Mouse (Mus musculus) layer of hippocampus, adult 11-12 months (tissue): Measurements from ENCODE around the gene Fam178b.

Experiments used
- DNase-seq: peaks from one replicate; pipeline ENCODE4 v3.0.0; 2022; ENCODE audit warnings: low spot score

Fam178b gene

GRCm38 (mm10) chr1:36564101-36564500 lies 118.9 kb downstream of the Fam178b start:
- no peak for DNase-seq

DNA sequence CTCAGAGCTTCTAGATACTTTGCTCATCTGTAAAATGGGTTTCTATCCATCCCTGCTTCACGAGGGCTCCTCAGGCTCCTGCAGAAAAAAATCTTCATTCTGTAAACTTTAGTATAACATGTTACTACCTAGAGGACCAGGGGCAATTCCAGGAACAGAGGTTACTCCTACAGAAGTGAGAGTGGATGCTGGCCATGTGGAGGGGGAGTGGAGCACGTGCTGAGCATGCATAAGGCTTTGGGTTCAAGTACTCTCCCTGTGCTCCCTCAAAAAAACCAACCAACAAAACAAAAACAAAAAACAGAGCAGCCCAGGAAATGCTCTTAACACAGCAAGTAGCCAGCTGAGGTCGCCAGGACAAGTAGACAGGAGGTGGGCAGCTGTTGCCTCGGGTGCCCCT lies 119.4 kb downstream of the Fam178b start:
- DNase-seq: no peak

GRCm38 (mm10) chr1:36563197-36563596 lies 119.8 kb downstream of the Fam178b start:
- DNase-seq: no peak

DNA sequence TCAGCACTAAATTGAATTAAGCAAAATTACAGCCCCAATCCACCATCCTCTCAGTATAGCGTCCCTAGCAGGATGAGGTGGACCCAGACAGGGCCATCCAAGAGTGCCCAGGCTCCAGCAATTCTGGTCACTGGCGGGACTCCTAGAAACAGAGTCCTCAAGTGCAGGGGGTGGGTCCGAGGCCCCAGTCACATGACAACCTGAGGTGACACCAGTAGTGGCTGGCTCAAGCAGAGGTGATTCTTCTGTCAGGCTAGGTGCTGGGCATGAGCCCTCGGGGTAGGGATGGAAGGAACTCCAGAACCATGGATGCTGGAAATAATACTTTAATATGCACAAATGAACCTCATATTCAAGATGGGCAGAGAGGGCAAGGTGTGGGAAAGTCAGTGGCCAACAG lies 120.6 kb downstream of the Fam178b start:
- DNase-seq: no peak

DNA sequence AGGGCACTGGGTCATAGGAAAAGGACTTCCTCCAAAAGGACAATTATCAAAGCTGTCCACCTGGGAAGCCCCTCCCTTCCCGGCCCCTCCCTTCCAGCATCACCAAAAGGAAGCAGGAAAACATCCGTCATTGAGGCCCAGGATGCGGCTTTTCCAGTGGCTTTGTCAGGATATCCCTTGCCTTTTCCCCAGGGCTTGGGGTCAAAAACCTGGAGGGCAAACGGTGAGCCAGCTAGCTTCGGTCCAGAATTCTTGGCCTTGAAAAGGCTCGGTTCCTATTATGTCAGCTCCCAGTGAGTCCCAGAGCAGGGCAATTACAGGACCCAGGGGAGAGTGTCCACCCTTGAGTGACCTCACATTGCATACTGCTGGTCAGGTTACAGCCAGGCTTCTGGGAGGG lies 122.1 kb downstream of the Fam178b start:
- DNase-seq: no peak

DNA sequence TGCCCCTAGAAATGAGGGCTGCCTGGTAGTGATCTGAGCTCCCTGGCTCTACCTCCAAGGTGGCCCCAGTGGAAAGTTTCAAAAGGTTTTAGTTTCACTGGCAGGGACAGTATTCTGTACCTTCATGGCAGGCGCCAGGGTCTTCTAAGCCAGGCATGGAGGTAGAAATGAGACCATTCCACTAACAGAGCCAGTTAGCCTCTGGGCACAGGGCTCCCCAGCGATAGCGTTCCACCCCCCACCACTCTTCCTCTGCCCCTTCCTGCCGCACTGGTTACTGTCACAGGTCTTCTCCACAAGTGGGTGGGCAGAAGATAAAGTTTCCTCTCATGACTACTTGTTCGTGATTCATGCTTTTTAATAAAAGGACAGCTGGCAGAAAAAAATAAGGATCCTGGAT lies 123.1 kb downstream of the Fam178b start:
- no peak for DNase-seq

DNA sequence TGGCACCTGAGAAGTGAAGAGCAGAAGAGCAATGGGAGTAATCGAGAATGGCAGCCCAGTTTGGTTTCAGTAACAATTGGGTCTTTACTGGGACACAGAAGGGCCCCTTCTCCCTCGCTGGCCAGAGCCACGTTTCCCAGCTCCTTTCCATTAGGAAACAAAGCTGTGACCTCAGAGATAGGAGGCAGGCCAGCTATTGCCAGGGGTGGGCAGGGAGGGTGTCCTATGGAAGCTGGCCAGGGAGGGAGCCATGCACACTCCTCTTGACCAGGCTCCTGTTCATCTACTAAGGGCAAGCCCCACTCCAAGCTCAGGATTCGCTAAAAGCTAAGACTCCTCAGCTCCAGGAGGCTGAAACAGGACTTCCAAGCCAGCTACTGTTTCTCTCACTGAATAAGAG lies 123.7 kb downstream of the Fam178b start:
- no peak for DNase-seq

- peak; percentile 74 for DNase-seq
Measured at GRCm38 (mm10) chr1:36558031-36558993, 124.7 kb downstream of the Fam178b start, which contains the start of gene Sema4c. Gene Sema4c (minus strand): TSS chr1:36558349.

DNA sequence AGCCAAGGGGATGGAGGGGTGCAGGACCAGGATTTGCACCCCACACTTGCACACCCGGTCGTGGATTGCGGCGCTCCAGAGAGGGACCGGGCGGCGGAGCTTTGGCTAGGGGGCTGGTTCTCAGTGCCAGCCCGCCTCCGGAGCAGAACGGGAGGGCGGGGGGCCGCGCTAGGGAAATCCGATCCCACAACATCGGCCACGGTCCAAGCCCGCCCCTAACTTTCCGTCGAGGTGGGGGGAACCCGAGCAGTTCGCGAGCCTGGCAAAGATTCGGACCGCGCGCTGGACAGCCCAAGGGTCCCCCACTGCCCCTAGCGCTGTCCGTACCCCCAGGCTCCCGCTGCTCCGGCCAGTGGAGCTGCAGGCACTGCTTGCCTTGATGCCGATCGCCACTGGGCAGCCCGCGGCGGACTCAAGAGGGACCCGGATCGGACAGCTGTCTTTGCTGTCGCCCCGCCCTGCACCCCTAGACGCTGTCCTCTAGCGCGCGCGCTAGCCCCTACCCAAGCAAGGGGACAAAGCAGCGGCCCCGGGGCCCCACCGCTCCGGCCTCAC lies 125.4 kb downstream of the Fam178b start:
- DNase-seq: peak; percentile 71

GRCm38 (mm10) chr1:36556553-36557456 lies 126.2 kb downstream of the Fam178b start:
- DNase-seq: peak; percentile 93

GRCm38 (mm10) chr1:36555798-36556395 lies 127.1 kb downstream of the Fam178b start:
- DNase-seq: no peak

- no peak for DNase-seq
Measured at GRCm38 (mm10) chr1:36554633-36555399, 128.2 kb downstream of the Fam178b start.

DNA sequence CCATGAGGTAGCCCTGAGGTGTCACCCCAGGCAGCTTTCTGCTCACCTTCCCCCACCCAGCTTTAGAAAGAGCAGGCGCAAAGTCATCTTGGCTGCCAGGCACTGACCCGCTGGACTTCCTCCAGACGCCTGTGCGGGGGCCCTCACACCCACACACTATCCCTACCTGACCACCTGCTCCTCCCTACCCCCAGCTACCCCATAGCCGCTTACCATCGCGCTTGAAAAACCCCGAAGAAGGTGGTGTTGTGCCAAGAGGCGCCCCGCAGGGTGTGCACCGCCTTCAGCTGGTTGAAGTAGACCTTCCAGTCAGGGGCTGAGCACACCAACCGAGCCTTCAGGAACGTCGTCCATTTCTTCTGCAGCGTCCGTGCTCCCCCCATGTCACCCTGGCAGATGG lies 130.5 kb downstream of the Fam178b start:
- no peak for DNase-seq

DNA sequence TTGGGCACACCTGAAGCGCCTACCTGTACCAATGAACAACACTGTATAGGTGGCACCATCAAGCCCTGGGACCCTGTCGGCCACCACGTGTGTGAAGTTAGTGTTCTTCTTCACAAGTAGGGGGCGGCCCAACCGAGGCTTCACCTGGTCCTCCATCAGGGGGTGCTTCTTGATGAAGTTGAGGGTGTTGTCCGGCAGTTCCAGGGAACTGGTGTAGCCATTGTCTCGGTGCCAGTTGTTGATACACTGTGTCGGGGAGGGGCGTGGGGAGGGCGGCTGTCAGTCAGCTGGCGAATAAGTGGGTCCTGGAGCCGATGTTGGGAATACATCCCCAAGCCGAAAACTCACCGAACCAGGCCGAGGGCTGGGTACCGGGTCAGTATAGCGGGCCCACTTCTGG lies 131.1 kb downstream of the Fam178b start:
- DNase-seq: no peak

DNA sequence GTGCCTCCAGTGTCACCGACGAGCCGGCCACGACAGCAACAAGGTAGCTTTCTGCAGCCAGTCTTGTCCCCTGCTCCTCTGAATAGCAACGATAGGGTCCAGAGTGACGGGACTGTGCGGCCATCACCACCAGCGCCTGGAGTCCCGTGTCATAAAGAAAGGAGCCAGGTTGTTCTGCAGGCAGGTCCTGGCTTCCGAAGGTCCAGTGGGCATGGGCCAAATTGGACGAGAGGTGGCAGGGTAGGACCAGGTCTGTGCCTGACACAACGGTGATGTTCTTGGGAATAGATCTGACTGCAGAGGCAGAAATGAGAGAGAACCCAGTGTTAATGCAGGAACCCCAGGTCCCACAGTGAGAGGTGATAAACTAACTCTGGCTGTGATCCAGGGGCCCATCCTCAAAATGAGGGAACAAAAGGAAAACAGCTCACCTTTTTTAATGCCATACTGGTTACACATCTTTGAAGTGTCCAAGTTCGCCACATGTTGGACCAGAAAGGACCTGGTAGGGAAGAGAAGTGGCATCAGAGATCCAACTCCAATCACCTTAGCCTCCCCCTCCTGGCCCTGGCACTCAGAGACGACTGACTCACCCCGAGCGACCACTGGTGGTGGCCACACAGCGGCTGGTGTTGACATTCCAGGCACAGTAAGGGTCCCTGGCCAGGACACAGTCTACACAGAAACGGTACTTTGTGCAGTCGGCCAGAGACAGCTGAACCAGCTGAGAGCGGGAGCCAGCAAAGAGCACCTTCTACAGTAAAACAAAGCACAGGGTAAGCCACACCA lies 132.7 kb downstream of the Fam178b start:
- no peak for DNase-seq

GRCm38 (mm10) chr1:36549491-36549890 lies 133.5 kb downstream of the Fam178b start:
- no peak for DNase-seq

DNA sequence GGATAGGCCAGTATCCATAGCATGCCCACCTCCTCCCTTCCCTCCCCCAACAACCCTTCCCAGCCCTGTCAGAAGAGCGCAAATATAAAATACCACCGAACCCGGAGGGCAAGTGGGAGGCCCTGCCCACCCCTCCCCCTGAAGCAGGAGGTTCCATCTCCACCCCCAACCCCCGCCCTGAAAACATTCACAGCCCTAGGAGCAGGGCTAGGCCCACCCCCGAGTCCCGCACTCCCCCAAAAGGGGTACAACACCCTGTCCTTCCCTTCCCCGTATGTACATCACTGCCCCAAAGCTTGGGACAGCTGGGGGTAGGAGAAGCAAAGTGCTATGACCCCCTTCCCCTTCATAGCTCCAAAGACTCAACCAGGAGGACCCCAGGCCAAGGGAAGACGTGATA lies 134.2 kb downstream of the Fam178b start:
- DNase-seq: no peak

DNA sequence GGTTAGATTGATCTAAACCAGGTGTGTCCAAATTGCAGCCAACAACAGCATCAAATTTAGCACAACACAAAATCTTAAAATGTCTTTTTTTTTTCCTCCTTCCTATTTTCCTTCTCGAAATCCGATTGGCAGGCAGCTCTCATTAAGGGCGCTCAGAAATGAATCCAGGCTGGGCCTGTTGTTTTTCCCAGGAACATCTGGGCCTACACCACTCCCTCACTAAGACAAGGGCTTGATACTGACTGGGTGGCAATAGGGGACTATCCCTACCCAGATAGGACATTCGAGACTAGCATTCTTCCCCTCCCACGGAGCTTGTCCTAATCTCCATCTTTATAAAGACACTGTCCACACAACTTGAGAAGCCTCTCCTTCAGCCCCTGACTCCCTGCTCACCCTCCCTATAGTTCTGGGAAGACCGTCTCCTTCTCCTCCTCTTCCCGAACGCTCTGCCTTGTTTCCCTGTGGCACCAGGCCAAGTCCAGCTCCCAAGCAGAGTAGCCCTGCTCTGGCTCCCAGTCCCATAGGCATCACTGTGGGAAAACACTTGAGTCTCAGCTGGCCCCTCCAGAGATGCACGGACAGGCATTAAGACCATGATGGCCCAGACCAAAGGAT lies 134.9 kb downstream of the Fam178b start:
- DNase-seq: no peak

DNA sequence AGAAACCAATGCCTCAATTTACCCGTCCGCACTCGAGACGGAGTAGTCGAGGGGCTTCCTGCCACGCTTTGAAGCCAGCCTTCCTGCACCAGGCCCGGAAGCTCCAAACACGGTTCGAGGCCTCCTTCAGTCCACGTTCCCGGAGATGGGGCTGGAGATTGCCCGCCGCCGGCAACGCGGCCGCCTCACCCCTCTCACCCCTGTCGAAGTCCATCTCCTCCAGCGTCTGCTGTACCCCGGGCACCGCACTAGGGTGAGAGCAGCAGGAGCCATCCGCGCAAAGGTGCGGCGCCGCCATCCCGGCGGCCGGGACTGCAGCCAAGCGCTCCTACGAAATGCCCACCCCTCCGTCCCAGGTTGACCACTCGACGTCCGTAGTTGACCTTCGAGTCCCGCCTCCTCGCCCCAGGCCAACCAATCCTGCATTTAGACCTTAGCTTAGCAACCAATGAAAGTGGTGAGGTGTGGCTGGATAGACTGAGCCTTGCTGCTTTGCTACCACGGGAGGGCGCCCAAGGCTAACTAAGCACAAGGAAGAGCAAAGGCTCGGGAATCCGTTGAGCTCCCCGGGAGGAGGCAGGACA lies 136.0 kb downstream of the Fam178b start, which contains the start of gene Ankrd39:
Gene Ankrd39, minus strand, starts transcription at position 558 of the 584 bp plus-strand sequence.
- DNase-seq: peak; percentile 98
